Mouse (Mus musculus) hematopoietic stem cell, adult 5-6 weeks (primary cell): ENCODE data around the gene Vsig10. TPM values are rescaled to one million over a fixed set of nuclear protein-coding genes. Genes with fewer than 3 reads are reported as not detected.
A peak's percentile ranks its signal among the peaks of the same experiment; 100 is the strongest.
"Not testable (repeated sequence)": the region's sequence is repeated elsewhere in the genome, so short reads cannot be mapped to it uniquely, and the experiment has no call there.

ENCODE experiments used
- ATAC-seq, 2 experiments: fragments of 125-278 bp in 1 of 2; replicated peaks in 1 of 2; 2 replicates each; pipeline ENCODE4 v1.8.0; 2016 to 2017; ENCODE audit warnings: inconsistent platforms in 2 of 2, mild to moderate bottlenecking in 2 of 2, moderate number of reproducible peaks in 2 of 2, low read depth in 1 of 2, moderate TSS enrichment in 1 of 2; ENCODE audit not compliant: low FRiP score in 2 of 2, poor library complexity in 2 of 2, severe bottlenecking in 2 of 2, insufficient read depth in 1 of 2, low TSS enrichment in 1 of 2
- total RNA-seq: library from RNA; stranded (forward); fragments of 172-1452, 232-1000 nt; gene quantifications from 2 replicates; pipeline ENCODE4 v1.2.3, GENCODE M21; 2017

Vsig10 gene
- total RNA-seq, 1 experiment from 2014 or later = 9.7 TPM

- ATAC-seq = no peak
Observed at GRCm38 (mm10) chr5:117341896-117342295, 23.0 kb downstream of the Vsig10 start.

DNA sequence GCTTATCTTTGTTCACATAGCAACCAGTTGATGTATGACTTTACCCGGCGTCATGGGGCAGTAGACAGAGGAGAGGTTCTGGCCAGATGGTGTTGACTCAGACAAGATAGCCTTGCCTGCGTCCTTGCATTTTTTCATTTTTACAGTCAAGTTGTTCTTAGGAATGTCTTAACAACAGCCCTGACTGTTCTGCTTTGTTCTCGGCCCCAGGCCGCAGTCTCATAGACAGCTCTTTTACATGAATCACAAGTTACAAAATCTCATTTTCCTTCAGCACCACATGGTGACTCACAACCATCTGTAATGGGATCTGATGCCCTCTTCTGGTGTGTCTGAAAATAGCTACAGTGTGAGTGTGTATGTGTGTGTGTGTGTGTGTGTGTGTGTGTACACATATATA, 25.6 kb downstream of the Vsig10 start:
- not testable (repeated sequence) for ATAC-seq

GRCm38 (mm10) chr5:117345432-117345976, 26.6 kb downstream of the Vsig10 start:
- ATAC-seq = no peak

GRCm38 (mm10) chr5:117346281-117346680, 27.4 kb downstream of the Vsig10 start:
- no peak for ATAC-seq

DNA sequence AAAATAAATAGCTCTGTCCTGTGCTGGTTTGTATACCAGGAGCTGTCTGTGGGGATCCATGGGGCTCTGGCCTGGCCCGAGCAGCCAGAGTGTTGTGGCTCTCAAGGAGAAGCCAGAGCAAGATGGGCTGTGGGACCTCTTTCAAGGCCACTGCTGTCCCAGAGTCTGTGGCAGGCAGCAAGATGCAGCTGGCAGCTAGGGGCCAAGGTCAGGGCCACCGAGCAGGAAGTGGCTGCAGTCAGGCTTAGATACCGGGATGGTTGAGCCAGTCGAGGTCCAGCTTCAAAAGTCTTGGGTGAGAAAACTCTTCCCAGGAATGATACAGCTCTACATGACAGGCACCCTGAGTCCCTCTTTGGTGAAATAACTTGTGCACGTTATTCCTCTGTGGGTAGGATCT, 28.1 kb downstream of the Vsig10 start:
- no peak for ATAC-seq

GRCm38 (mm10) chr5:117347838-117348237, 29.0 kb downstream of the Vsig10 start:
- ATAC-seq = no peak

- no peak for ATAC-seq
Observed at GRCm38 (mm10) chr5:117348279-117348678, 29.4 kb downstream of the Vsig10 start.

DNA sequence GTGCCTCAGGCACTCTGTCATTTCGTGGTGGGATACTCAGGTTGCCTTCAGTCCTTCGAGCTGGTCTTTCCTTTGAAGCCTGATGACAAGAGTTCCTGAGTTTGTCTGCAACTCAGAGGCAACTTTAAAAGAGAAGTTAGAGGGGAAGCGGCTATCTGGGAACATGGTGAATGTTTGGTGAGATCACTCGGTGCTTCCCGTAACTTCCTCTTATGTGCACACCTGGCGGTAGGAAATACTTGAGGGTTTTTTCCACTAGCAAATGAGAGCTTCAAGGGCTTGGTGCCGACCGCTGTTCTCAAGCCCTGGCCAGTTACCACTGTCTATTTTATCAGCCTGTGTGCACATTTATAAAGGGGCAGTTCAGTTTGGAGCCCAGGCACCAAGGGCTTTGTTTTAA, 35.2 kb downstream of the Vsig10 start:
- ATAC-seq = peak; percentile 25 to 31; a peak in 2 of 4 replicates

DNA sequence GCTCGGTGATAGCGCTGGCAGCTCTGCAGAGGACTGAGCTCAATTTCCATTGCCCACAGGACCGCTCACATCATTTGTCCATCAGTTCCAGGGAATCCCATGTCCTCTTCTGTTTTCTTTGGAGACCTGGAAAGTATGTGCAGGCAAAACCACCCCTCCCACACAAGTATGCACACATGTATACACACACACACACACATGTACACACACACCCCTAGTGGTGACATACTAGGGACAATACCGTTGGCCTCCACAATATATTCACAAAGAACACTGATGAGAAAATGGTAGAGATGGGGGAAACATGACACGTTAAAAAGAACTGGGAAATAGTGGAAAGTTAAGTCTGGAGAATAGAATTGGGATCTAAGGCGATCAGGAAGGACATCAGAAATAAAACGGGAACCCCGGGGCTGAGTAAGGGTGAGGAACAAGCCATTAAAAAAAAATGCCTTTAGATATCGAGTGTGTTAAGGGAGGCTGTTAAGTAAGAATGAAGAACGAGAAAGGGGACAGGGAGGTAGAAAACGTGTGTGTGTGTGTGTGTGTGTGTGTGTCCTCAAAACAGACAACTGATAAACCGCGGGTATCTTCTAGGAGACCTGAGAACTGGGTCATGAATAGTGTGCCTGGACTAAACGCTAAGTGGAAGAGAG, 36.9 kb downstream of the Vsig10 start:
- ATAC-seq = no peak

DNA sequence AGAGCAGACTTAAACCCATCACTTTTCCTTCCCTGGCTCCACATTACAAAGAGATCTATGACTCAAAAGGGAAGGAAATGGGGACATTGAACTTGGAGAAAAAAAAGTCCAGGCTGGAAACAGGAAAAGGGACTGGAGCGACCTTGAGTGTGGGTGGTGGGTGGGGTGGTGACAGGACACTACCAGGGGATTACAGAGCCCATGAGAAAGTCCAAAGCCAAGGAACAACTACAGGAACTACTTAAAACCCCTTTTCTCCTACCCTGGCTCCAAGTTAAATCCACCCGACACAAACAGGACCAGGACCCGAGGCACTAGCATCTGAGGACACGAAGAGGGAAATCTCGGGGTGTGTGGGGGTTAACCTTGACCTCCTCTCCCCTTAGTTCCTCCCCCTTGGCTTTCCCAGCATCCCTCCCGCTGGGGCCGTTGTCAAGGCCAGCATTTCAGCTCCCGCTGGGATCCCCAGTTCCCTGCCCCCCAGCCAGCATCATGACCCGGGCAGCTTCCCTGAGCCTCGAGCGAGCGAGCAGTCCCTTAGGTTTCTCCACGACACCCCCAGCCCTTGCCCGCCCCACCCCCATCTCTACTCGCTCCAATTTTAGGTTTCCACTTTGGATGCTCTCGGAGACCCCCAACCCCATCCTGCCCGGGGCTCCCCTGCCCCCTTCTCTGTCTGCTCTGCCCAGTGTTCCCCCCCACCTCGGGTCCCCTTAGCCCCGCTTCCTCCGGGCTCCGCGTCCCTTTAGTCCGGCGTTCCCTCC, 37.7 kb downstream of the Vsig10 start:
- no peak for ATAC-seq

- peak in 1 of 2 experiments; percentile 41; a peak in 2 of 4 replicates for ATAC-seq
Observed at GRCm38 (mm10) chr5:117357129-117357477, 38.2 kb downstream of the Vsig10 start, which contains the start of gene Wsb2. Gene Wsb2 (plus strand): TSS chr5:117357304.

DNA sequence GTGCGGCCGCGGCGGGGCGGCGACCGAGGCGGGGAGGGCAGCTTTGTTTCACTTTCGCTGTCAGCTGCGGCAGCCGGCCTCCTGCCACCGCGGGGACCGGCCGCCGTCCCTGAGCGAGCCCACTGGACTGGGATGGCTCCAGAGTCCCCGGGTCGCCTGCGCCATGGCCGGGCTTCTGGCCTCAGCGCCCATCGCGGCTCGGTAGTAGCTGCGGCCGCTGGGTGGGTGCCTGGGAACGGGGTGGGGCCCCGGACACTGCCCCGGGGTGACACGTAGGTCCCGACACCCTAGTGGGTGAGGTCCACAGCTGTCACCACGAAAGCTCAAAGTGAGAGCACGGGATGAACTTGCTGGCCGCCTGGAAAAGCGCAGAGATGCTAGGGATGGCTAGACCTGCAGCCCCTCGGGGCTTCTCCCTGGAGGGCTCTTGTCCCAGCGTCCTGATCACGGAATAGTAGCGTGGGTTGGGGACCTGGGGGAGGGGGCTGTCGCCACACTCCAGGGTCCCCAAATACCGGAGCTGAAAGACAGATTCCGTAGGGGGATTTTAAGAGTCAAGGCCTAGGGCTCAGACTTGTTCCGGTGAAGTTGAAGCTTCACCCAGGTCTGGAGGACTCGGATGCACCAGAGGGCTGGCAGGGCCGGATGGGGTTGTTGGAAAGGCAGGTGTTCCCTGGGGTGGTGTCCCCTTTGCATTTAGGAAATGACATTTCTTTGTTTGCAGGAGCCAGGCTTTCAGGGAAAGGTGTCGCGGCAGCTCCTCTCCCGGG, 38.8 kb downstream of the Vsig10 start:
- 0 out of 4 replicates have a peak, but pooled peaks of 1 of the 2 experiments have one; percentile 5 for ATAC-seq

GRCm38 (mm10) chr5:117358248-117358630, 39.4 kb downstream of the Vsig10 start:
- no peak for ATAC-seq

- 0 out of 4 replicates have a peak, but pooled peaks of 1 of the 2 experiments have one; percentile 33 for ATAC-seq
Observed at GRCm38 (mm10) chr5:117358725-117359124, 39.8 kb downstream of the Vsig10 start.

GRCm38 (mm10) chr5:117359497-117360227, 40.8 kb downstream of the Vsig10 start:
- ATAC-seq = peak; percentile 32 to 35

DNA sequence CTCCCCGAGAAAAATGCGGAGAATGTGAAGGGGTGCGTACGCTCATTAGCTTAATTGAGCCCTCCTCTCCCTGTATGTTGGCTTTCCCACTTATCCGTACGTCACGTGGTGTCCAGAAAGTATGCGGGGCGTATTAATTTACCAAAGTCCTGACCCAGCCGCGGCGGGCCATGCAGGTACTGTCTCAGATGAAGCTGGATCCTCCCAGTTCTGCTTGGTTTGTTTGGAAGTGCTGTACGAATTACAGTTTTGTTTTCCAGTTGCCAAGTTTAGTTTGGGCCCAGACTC, 41.3 kb downstream of the Vsig10 start:
- no peak for ATAC-seq
